Comparison of ENCODE assay signal across 8 mouse cellular contexts in the genomic region with DNA sequence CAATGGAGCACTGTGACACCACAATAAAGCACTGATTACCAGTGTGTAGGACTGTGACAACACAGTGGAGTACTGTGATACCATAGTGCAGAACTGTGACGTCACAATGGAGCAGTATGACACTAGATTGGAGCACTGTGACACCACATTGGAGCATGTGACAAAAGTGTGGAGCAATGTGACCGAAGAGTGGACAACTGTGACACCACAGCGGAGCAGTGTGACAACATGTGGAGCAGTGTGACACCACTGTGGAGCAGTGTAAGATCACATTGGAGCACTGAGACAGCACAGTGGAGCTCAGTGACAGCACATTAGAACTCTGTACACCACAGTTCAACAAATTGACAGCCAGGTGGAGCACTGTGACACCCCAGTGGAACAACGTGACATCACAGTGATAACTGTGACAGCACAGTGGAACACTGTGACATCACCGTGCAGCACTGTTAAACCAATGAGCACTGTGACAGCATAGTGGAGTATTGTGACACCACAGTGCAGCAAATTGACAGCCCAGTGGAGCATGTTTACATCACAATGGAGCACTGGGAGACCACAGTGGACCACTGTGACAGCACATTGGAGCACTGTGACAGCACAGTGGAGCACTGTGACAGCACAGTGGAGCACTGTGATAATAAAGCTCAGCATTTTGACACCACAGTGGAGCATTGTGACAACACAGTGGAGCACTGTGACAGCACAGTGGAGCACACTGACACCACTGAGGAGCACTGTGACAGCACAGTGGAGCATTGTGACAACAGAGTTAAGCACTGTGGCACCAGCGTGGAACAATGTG.
DNase-seq lines count a peak whose midpoint lies in the region; ATAC-seq and TF ChIP-seq lines count a peak whose summit lies in the region.

No protein-coding gene starts in this region.

- H3K27ac ChIP-seq in lung, embryonic 16.5 days (ENCODE audit: low read length), result no peak overlapping the region
- no peak overlapping the region for H3K27ac ChIP-seq in hindbrain, postnatal 0 days
- no peak overlapping the region for H3K27ac ChIP-seq in midbrain, embryonic 12.5 days (replicated peaks)

- H3K9ac ChIP-seq in lung, embryonic 16.5 days (ENCODE audit: low read length), result no peak overlapping the region
- no peak overlapping the region for H3K9ac ChIP-seq in hindbrain, postnatal 0 days (replicated peaks; ENCODE audit: low read length)
- no peak overlapping the region for H3K9ac ChIP-seq in midbrain, embryonic 12.5 days (replicated peaks)

- no peaks in the 10 kb centered on the region for H3K27me3 ChIP-seq in lung, embryonic 16.5 days (ENCODE audit: control insufficient read depth, insufficient read depth, low read depth, low read length)
- no peaks in the 10 kb centered on the region for H3K27me3 ChIP-seq in hindbrain, postnatal 0 days (ENCODE audit: insufficient read depth, low read length)
- no peaks in the 10 kb centered on the region for H3K27me3 ChIP-seq in midbrain, embryonic 12.5 days

- H3K4me2 ChIP-seq in lung, embryonic 16.5 days (ENCODE audit: low read depth, low read length), result no peak overlapping the region
- no peak overlapping the region for H3K4me2 ChIP-seq in hindbrain, postnatal 0 days (ENCODE audit: low read depth, low read length)
- no peak overlapping the region for H3K4me2 ChIP-seq in midbrain, embryonic 12.5 days (replicated peaks)

- no peak for DNase-seq in lung, postnatal 10 days
- DNase-seq in hindbrain, postnatal 0 days (ENCODE audit: low spot score), result peak; percentile 1
- no peak for DNase-seq in natural killer cell, adult 2 months (ENCODE audit: low spot score in 2 of 2)
- no peak for DNase-seq in frontal cortex, adult 2 months (ENCODE audit: extremely low spot score in 1 of 2, low spot score in 1 of 2)
- no peak for DNase-seq in right cerebral cortex, postnatal 36 days (ENCODE audit: low spot score in 2 of 2)

- no peak for TF ChIP-seq CTCF in hindbrain, postnatal 0 days (IDR thresholded peaks at IDR 0.05; ENCODE audit: low read depth)

- 57% methylated on average over 6 of the region's 6 CpGs for WGBS in lung, embryonic 16.5 days
- 62% methylated on average over 6 of the region's 6 CpGs for WGBS in hindbrain, postnatal 0 days
- WGBS in midbrain, embryonic 12.5 days, result 60% methylated on average over 6 of the region's 6 CpGs

- peak; percentile 21 for ATAC-seq in lung, embryonic 16.5 days (ENCODE audit: low read depth)
- peak; percentile 6; the same call in 1 of the 2 replicates for ATAC-seq in erythroid progenitor cell, adult 5-6 weeks (replicated peaks; ENCODE audit: low FRiP score, poor library complexity, severe bottlenecking)
- peak; percentile 41 for ATAC-seq in hindbrain, postnatal 0 days
- ATAC-seq in midbrain, embryonic 12.5 days (ENCODE audit: low FRiP score, low read depth), result peak; percentile 18

- no peaks in the 10 kb centered on the region for H3K36me3 ChIP-seq in lung, embryonic 16.5 days (ENCODE audit: control insufficient read depth, insufficient read depth, low read length)
- H3K36me3 ChIP-seq in hindbrain, postnatal 0 days (ENCODE audit: insufficient read depth, low read length), result no peaks in the 10 kb centered on the region
- no peaks in the 10 kb centered on the region for H3K36me3 ChIP-seq in midbrain, embryonic 12.5 days

- peaks cover 57% of the 10 kb centered on the region for H3K9me3 ChIP-seq in lung, embryonic 16.5 days (ENCODE audit: control insufficient read depth, low read length)
- peaks cover 72% of the 10 kb centered on the region for H3K9me3 ChIP-seq in hindbrain, postnatal 0 days (ENCODE audit: low read length)
- peaks cover 78% of the 10 kb centered on the region for H3K9me3 ChIP-seq in midbrain, embryonic 12.5 days

- no peak overlapping the region for H3K4me3 ChIP-seq in lung, embryonic 16.5 days (ENCODE audit: low read length)
- H3K4me3 ChIP-seq in hindbrain, postnatal 0 days (ENCODE audit: low read length), result no peak overlapping the region
- H3K4me3 ChIP-seq in midbrain, embryonic 12.5 days, result no peak overlapping the region

- no peaks in the 10 kb centered on the region for H3K4me1 ChIP-seq in lung, embryonic 16.5 days (replicated peaks; ENCODE audit: control insufficient read depth, insufficient read depth, low read length)
- no peaks in the 10 kb centered on the region for H3K4me1 ChIP-seq in hindbrain, postnatal 0 days (ENCODE audit: insufficient read depth, low read length)
- no peaks in the 10 kb centered on the region for H3K4me1 ChIP-seq in midbrain, embryonic 12.5 days
